Mouse (Mus musculus): Measurements from ENCODE around the gene Rassf10. TPM values are rescaled to one million over a fixed set of nuclear protein-coding genes. Genes with fewer than 3 reads are reported as not detected.

Rassf10 gene
- polyA plus RNA-seq, 1 experiment, result 0.79 TPM

GRCm38 (mm10) chr7:112957630-112958029 lies 3.9 kb downstream of the Rassf10 start:
- H3K27me3 ChIP-seq (ENCODE audit: control insufficient read depth, insufficient read depth, low read length), result no peaks in the 10 kb centered on the region; the same call in 1 of the 2 replicates
- no peak overlapping the region for H3K27ac ChIP-seq (ENCODE audit: control insufficient read depth, insufficient read depth, low read depth, low read length)
- peaks cover 9% of the 10 kb centered on the region for H3K4me1 ChIP-seq (ENCODE audit: control insufficient read depth, insufficient read depth, low read length)
- H3K4me3 ChIP-seq (ENCODE audit: control insufficient read depth, low read depth, low read length), result no peak overlapping the region
- TF ChIP-seq POLR2A (IDR thresholded peaks at IDR 0.05; ENCODE audit: control insufficient read depth, low read depth, low read length) (no peak), CTCF (IDR thresholded peaks at IDR 0.05; ENCODE audit: control insufficient read depth, insufficient read depth, insufficient replicate concordance, low read depth, low read length) (no peak)
- H3K36me3 ChIP-seq (ENCODE audit: control insufficient read depth, insufficient read depth, low read length), result no peaks in the 10 kb centered on the region

DNA sequence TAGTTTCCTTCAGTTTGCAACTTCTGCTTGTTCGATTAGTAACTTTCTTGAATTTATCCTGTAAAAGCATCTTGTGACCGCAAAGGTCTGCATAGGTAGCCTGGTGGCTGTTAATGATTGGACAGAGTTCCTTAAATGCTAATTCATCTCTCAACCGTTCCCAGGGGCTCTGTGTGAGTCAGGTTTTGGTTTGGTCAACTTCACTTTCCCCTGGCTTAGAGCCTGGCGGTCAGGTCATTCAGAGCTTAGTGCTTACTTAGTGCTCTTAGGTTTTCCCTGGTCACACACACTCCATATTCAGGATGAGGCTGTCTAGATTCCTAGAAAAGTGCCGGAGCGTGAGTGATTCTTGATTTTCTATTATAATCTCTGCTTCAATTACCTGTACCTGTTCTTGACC lies 12.6 kb downstream of the Rassf10 start:
- no peaks in the 10 kb centered on the region for H3K4me1 ChIP-seq (ENCODE audit: control insufficient read depth, insufficient read depth, low read length)
- H3K4me3 ChIP-seq (ENCODE audit: control insufficient read depth, low read depth, low read length), result no peak overlapping the region
- H3K36me3 ChIP-seq (ENCODE audit: control insufficient read depth, insufficient read depth, low read length), result no peaks in the 10 kb centered on the region
- H3K27ac ChIP-seq (ENCODE audit: control insufficient read depth, insufficient read depth, low read depth, low read length), result no peak overlapping the region
- H3K27me3 ChIP-seq (ENCODE audit: control insufficient read depth, insufficient read depth, low read length), result no peaks in the 10 kb centered on the region
- TF ChIP-seq CTCF (IDR thresholded peaks at IDR 0.05; ENCODE audit: control insufficient read depth, insufficient read depth, insufficient replicate concordance, low read depth, low read length), result no peak
- TF ChIP-seq POLR2A (IDR thresholded peaks at IDR 0.05; ENCODE audit: control insufficient read depth, low read depth, low read length), result no peak

DNA sequence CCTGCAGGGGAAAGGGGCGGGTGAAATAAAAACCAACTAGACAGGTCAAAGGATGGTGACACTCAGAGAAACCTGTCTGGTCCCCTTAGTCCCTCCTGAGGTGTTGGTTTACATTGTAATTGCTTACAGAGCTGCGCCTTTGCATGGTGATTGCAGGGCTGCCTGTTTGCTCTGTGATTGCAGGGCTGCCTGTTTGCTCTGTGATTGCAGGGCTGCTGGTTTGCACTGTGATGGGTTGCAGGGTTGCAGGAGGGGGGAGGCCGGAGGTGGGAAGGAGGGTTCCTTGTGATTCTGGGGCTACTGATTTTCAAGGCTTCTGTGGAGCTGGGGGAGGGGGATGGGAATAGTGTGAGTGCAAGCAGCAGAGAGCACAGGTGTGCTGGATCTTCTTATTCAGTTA lies 13.0 kb downstream of the Rassf10 start:
- no peaks in the 10 kb centered on the region for H3K27me3 ChIP-seq (ENCODE audit: control insufficient read depth, insufficient read depth, low read length)
- H3K27ac ChIP-seq (ENCODE audit: control insufficient read depth, insufficient read depth, low read depth, low read length), result no peak overlapping the region
- H3K4me1 ChIP-seq (ENCODE audit: control insufficient read depth, insufficient read depth, low read length), result no peaks in the 10 kb centered on the region
- no peak for TF ChIP-seq CTCF (IDR thresholded peaks at IDR 0.05; ENCODE audit: control insufficient read depth, insufficient read depth, insufficient replicate concordance, low read depth, low read length)
- TF ChIP-seq POLR2A (IDR thresholded peaks at IDR 0.05; ENCODE audit: control insufficient read depth, low read depth, low read length), result no peak
- H3K36me3 ChIP-seq (ENCODE audit: control insufficient read depth, insufficient read depth, low read length), result no peaks in the 10 kb centered on the region
- H3K4me3 ChIP-seq (ENCODE audit: control insufficient read depth, low read depth, low read length), result no peak overlapping the region

DNA sequence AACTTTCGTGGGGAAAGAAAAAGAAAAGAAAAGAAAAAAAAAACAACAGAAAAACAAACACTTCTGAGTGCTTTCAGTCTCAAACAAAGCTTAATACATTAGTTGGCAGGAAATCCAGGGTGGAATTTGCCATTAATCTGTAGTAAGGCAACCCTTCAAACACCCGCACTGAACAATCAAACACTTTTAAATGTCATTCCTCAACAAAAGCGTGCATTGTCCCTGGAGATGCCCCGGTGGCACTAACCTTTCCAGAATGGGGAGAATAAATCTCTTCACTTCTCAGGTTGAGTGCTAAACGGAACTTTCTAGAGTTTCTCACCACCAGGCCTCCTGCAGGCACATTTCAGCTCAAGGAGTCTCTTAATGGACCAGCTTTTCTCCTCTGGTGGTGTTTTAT lies 29.6 kb downstream of the Rassf10 start:
- TF ChIP-seq POLR2A (IDR thresholded peaks at IDR 0.05; ENCODE audit: control insufficient read depth, low read depth, low read length) (no peak), CTCF (IDR thresholded peaks at IDR 0.05; ENCODE audit: control insufficient read depth, insufficient read depth, insufficient replicate concordance, low read depth, low read length) (no peak)
- no peaks in the 10 kb centered on the region for H3K27me3 ChIP-seq (ENCODE audit: control insufficient read depth, insufficient read depth, low read length)
- peaks cover 7% of the 10 kb centered on the region for H3K4me1 ChIP-seq (ENCODE audit: control insufficient read depth, insufficient read depth, low read length)
- no peak overlapping the region for H3K27ac ChIP-seq (ENCODE audit: control insufficient read depth, insufficient read depth, low read depth, low read length)
- H3K36me3 ChIP-seq (ENCODE audit: control insufficient read depth, insufficient read depth, low read length), result no peaks in the 10 kb centered on the region
- peak overlapping the region; percentile 77 for H3K4me3 ChIP-seq (ENCODE audit: control insufficient read depth, low read depth, low read length)

GRCm38 (mm10) chr7:112984704-112985577 lies 31.2 kb downstream of the Rassf10 start:
- no peak for TF ChIP-seq CTCF (IDR thresholded peaks at IDR 0.05; ENCODE audit: control insufficient read depth, insufficient read depth, insufficient replicate concordance, low read depth, low read length)
- 0 out of 2 replicates have a peak, but pooled peaks have one; percentile 39 for TF ChIP-seq POLR2A (IDR thresholded peaks at IDR 0.05; ENCODE audit: control insufficient read depth, low read depth, low read length)
- Histone ChIP-seq H3K4me3 (ENCODE audit: control insufficient read depth, low read depth, low read length) (peak overlapping the region; percentile 77), H3K4me1 (ENCODE audit: control insufficient read depth, insufficient read depth, low read length) (peaks cover 7% of the 10 kb centered on the region), H3K27ac (ENCODE audit: control insufficient read depth, insufficient read depth, low read depth, low read length) (no peak overlapping the region), H3K36me3 (ENCODE audit: control insufficient read depth, insufficient read depth, low read length) (no peaks in the 10 kb centered on the region), H3K27me3 (ENCODE audit: control insufficient read depth, insufficient read depth, low read length) (no peaks in the 10 kb centered on the region)

DNA sequence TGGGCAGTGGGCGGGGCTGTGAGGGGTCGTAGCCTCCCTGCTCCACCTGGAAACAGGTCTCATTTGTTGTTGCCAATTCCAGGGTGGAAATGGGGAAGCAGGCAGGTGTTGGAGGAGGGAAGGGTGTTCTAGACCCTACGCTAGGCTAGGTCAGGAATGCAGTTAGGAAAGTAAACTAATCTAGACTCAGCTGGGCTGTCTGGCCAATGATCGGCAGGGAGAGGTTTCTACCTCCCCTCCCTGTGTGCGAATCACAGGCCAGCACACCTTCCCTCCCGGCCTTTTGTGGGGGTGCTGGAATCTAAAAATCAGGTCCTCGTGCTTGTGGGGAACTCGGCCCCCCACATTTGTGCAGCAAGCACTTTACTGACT lies 31.8 kb downstream of the Rassf10 start:
- Histone ChIP-seq H3K4me3 (ENCODE audit: control insufficient read depth, low read depth, low read length) (peak overlapping the region; percentile 77), H3K4me1 (ENCODE audit: control insufficient read depth, insufficient read depth, low read length) (peaks cover 7% of the 10 kb centered on the region), H3K27me3 (ENCODE audit: control insufficient read depth, insufficient read depth, low read length) (no peaks in the 10 kb centered on the region), H3K36me3 (ENCODE audit: control insufficient read depth, insufficient read depth, low read length) (no peaks in the 10 kb centered on the region), H3K27ac (ENCODE audit: control insufficient read depth, insufficient read depth, low read depth, low read length) (no peak overlapping the region)
- TF ChIP-seq POLR2A (IDR thresholded peaks at IDR 0.05; ENCODE audit: control insufficient read depth, low read depth, low read length), result no peak
- no peak for TF ChIP-seq CTCF (IDR thresholded peaks at IDR 0.05; ENCODE audit: control insufficient read depth, insufficient read depth, insufficient replicate concordance, low read depth, low read length)

GRCm38 (mm10) chr7:112992928-112993327 lies 39.2 kb downstream of the Rassf10 start:
- Histone ChIP-seq H3K27ac (ENCODE audit: control insufficient read depth, insufficient read depth, low read depth, low read length) (no peak overlapping the region), H3K27me3 (ENCODE audit: control insufficient read depth, insufficient read depth, low read length) (no peaks in the 10 kb centered on the region), H3K4me1 (ENCODE audit: control insufficient read depth, insufficient read depth, low read length) (no peaks in the 10 kb centered on the region), H3K36me3 (ENCODE audit: control insufficient read depth, insufficient read depth, low read length) (no peaks in the 10 kb centered on the region), H3K4me3 (ENCODE audit: control insufficient read depth, low read depth, low read length) (no peak overlapping the region)
- TF ChIP-seq CTCF (IDR thresholded peaks at IDR 0.05; ENCODE audit: control insufficient read depth, insufficient read depth, insufficient replicate concordance, low read depth, low read length) (no peak), POLR2A (IDR thresholded peaks at IDR 0.05; ENCODE audit: control insufficient read depth, low read depth, low read length) (no peak)

All from testis, adult 2 months (tissue).